Mouse (Mus musculus) layer of hippocampus, adult 6 months (tissue): Measurements from ENCODE around the gene Paqr9. TPM values are rescaled to one million over a fixed set of nuclear protein-coding genes. Genes with fewer than 3 reads are reported as not detected.

Source experiments
- long read RNA-seq, 2 experiments: library from polyadenylated mRNA; unstranded; transcript quantifications; one replicate each; pipeline ENCODE4 v2.0.0; 2019 to 2020
- polyA plus RNA-seq: library from polyadenylated mRNA; unstranded; fragments of <200 nt; fragmentation: Nextera tagmentation; gene quantifications from 2 replicates; pipeline ENCODE4 v1.2.3, GENCODE M21; 2021

Paqr9 gene
- 3.8 and 4.5 TPM in 2 replicates for polyA plus RNA-seq
- long read RNA-seq, experiment 1, full-length matches to known transcripts = 28 of 29 reads
- long read RNA-seq, experiment 1, partial matches to known transcripts = 0 of 29 reads
- long read RNA-seq, experiment 1, other reads (novel, unspliced or antisense) = 1 of 29 reads
- long read RNA-seq, experiment 2, full-length matches to known transcripts = 61 of 64 reads
- long read RNA-seq, experiment 2, partial matches to known transcripts = 0 of 64 reads
- long read RNA-seq, experiment 2, other reads (novel, unspliced or antisense) = 3 of 64 reads

GRCm38 (mm10) chr9:95559059-95559935 lies at the start of gene Paqr9:
TSS of gene Paqr9 (plus strand) at chr9:95559657.

GRCm38 (mm10) chr9:95511472-95512330 lies 47.8 kb upstream of the Paqr9 start, which contains the start of gene U2surp:
TSS of gene U2surp (minus strand) at chr9:95511996.

Other genes with a start within 250 kb of the Paqr9 start
- 57.7 and 100 TPM in 2 replicates for gene Chst2, start 152.9 kb upstream of the Paqr9 start, polyA plus RNA-seq
- gene U2surp, start 47.7 kb upstream of the Paqr9 start, polyA plus RNA-seq = 63.6 and 66.4 TPM in 2 replicates
- 2.1 and 5.9 TPM in 2 replicates for gene Pcolce2, start 77.9 kb downstream of the Paqr9 start, polyA plus RNA-seq
- 3.5 and 3.8 TPM in 2 replicates for gene Trpc1, start 190.7 kb downstream of the Paqr9 start, polyA plus RNA-seq